Mouse (Mus musculus): Measurements from ENCODE around the gene Ncapg. TPM values are rescaled to one million over a fixed set of nuclear protein-coding genes. Genes with fewer than 3 reads are reported as not detected.
A peak's percentile ranks its signal among the peaks of the same experiment; 100 is the strongest.

Ncapg gene
- polyA plus RNA-seq, 1 experiment from 2014 or later, result 7.9 TPM

DNA sequence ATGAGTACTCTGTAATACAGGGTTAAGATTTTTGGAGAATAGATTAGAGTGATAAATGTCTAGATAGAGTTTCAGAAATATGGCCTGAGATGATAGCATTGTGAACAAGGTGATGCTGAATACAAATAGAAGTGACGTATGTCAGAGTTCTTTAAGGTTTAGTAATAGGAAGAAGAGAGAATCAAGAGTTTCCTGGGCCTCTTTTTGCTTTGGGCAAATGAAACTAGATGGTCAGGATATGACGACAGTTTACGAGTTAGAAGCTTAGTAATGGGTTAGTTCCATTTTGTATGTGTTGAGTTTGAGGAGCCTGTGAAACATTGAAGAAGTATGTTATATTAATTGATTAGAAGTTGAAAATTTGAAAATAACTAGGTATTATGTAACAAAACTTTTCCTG lies 16.5 kb downstream of the Ncapg start:
- H3K4me3 ChIP-seq (replicated peaks; ENCODE audit: low read length), result no peak overlapping the region
- WGBS, result 99% methylated on average over 3 of the region's 3 CpGs
- no peaks in the 10 kb centered on the region for H3K36me3 ChIP-seq (replicated peaks; ENCODE audit: control insufficient read depth, insufficient read depth)

GRCm38 (mm10) chr5:45689152-45689551 lies 19.4 kb downstream of the Ncapg start:
- ATAC-seq (ENCODE audit: low FRiP score) (no peak), DNase-seq (ENCODE audit: low spot score) (no peak)
- WGBS, result 89% methylated on average over 4 of the region's 4 CpGs
- Histone ChIP-seq H3K36me3 (replicated peaks; ENCODE audit: control insufficient read depth, insufficient read depth) (no peaks in the 10 kb centered on the region), H3K9me3 (ENCODE audit: control insufficient read depth, low read length) (no peaks in the 10 kb centered on the region), H3K4me2 (replicated peaks) (no peak overlapping the region), H3K4me1 (replicated peaks; ENCODE audit: control insufficient read depth, insufficient read depth, low read length) (no peaks in the 10 kb centered on the region), H3K27me3 (ENCODE audit: control insufficient read depth, insufficient read depth, low read length) (no peaks in the 10 kb centered on the region), H3K27ac (no peak overlapping the region), H3K4me3 (replicated peaks; ENCODE audit: low read length) (no peak overlapping the region), H3K9ac (no peak overlapping the region)

More for the DNA sequence above, 16.5 kb downstream of the Ncapg start:
- H3K4me1 ChIP-seq (replicated peaks; ENCODE audit: control insufficient read depth, insufficient read depth, low read length), result no peaks in the 10 kb centered on the region
- H3K9ac ChIP-seq, result no peak overlapping the region
- no peaks in the 10 kb centered on the region for H3K9me3 ChIP-seq (ENCODE audit: control insufficient read depth, low read length)
- H3K27ac ChIP-seq, result no peak overlapping the region
- ATAC-seq (ENCODE audit: low FRiP score), result no peak
- no peak overlapping the region for H3K4me2 ChIP-seq (replicated peaks)
- no peak for DNase-seq (ENCODE audit: low spot score)
- H3K27me3 ChIP-seq (ENCODE audit: control insufficient read depth, insufficient read depth, low read length), result no peaks in the 10 kb centered on the region

DNA sequence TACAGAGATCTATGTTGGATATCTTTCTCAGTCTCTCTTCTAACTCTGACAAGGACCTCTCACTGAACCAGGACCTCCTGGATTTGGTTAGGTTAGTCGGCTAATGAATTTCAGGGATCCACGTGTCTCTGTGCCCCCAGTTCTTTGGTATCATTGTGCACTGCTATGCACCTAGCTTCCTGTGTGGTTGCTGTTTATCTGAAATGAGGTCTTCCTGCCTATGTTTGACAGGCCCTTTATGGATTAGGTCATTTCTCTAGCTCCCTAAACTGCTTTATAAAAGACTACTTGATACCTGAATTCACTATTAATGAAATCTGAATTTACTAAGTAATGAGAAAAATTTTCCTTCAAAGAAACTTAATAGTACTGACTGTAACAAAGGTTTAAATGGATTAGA lies 21.1 kb downstream of the Ncapg start:
- Histone ChIP-seq H3K4me3 (replicated peaks; ENCODE audit: low read length) (no peak overlapping the region), H3K4me2 (replicated peaks) (no peak overlapping the region), H3K27me3 (ENCODE audit: control insufficient read depth, insufficient read depth, low read length) (no peaks in the 10 kb centered on the region), H3K36me3 (replicated peaks; ENCODE audit: control insufficient read depth, insufficient read depth) (no peaks in the 10 kb centered on the region), H3K9ac (no peak overlapping the region), H3K9me3 (ENCODE audit: control insufficient read depth, low read length) (no peaks in the 10 kb centered on the region), H3K4me1 (replicated peaks; ENCODE audit: control insufficient read depth, insufficient read depth, low read length) (no peaks in the 10 kb centered on the region), H3K27ac (no peak overlapping the region)
- WGBS, result 77% methylated on average over 2 of the region's 2 CpGs
- ATAC-seq (ENCODE audit: low FRiP score) (no peak), DNase-seq (ENCODE audit: low spot score) (no peak)

- ATAC-seq (ENCODE audit: low FRiP score) (no peak), DNase-seq (ENCODE audit: low spot score) (no peak)
- no peak overlapping the region for H3K9ac ChIP-seq
- 94% methylated on average over 6 of the region's 6 CpGs for WGBS
- no peak overlapping the region for H3K4me2 ChIP-seq (replicated peaks)
- no peak overlapping the region for H3K27ac ChIP-seq
- H3K36me3 ChIP-seq (replicated peaks; ENCODE audit: control insufficient read depth, insufficient read depth), result no peaks in the 10 kb centered on the region
- H3K9me3 ChIP-seq (ENCODE audit: control insufficient read depth, low read length), result no peaks in the 10 kb centered on the region
- no peak overlapping the region for H3K4me3 ChIP-seq (replicated peaks; ENCODE audit: low read length)
- no peaks in the 10 kb centered on the region for H3K4me1 ChIP-seq (replicated peaks; ENCODE audit: control insufficient read depth, insufficient read depth, low read length)
- no peaks in the 10 kb centered on the region for H3K27me3 ChIP-seq (ENCODE audit: control insufficient read depth, insufficient read depth, low read length)
Measured at GRCm38 (mm10) chr5:45691678-45692077, 22.0 kb downstream of the Ncapg start.

DNA sequence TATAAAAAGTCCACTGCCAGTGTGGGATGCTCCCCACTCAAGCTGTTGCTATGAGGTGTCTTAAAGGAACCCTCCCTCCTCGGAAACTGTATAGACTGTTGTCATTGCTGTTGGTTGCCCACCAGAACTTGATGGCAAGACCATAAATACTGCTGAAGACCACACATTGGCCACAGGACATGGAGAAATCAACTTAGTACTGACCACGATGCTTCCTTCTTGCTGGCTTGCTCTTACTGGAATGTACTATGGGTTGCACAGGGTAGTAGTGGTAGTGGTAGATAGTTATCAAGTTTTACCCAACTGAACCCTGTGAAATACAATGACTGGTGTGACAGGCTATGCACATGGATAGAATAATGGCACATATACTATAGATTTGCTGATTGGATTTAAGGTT lies 37.1 kb downstream of the Ncapg start:
- Histone ChIP-seq H3K4me1 (replicated peaks; ENCODE audit: control insufficient read depth, insufficient read depth, low read length) (no peaks in the 10 kb centered on the region), H3K9me3 (ENCODE audit: control insufficient read depth, low read length) (no peaks in the 10 kb centered on the region), H3K27me3 (ENCODE audit: control insufficient read depth, insufficient read depth, low read length) (no peaks in the 10 kb centered on the region), H3K4me3 (replicated peaks; ENCODE audit: low read length) (no peak overlapping the region), H3K4me2 (replicated peaks) (no peak overlapping the region), H3K36me3 (replicated peaks; ENCODE audit: control insufficient read depth, insufficient read depth) (0 out of 2 replicates have a peak, but pooled peaks cover 7% of the 10 kb centered on the region), H3K27ac (no peak overlapping the region), H3K9ac (no peak overlapping the region)
- WGBS, result 97% methylated on average over 2 of the region's 2 CpGs
- ATAC-seq (ENCODE audit: low FRiP score), result no peak
- no peak for DNase-seq (ENCODE audit: low spot score)

- ATAC-seq (ENCODE audit: low FRiP score) (no peak), DNase-seq (ENCODE audit: low spot score) (no peak)
- no peak overlapping the region for H3K4me3 ChIP-seq (replicated peaks; ENCODE audit: low read length)
- H3K27me3 ChIP-seq (ENCODE audit: control insufficient read depth, insufficient read depth, low read length), result no peaks in the 10 kb centered on the region
- no peaks in the 10 kb centered on the region for H3K9me3 ChIP-seq (ENCODE audit: control insufficient read depth, low read length)
- H3K4me2 ChIP-seq (replicated peaks), result no peak overlapping the region
- H3K9ac ChIP-seq, result no peak overlapping the region
- H3K27ac ChIP-seq, result no peak overlapping the region
- H3K36me3 ChIP-seq (replicated peaks; ENCODE audit: control insufficient read depth, insufficient read depth), result 0 out of 2 replicates have a peak, but pooled peaks cover 7% of the 10 kb centered on the region
- 92% methylated on average over 2 of the region's 2 CpGs for WGBS
- no peaks in the 10 kb centered on the region for H3K4me1 ChIP-seq (replicated peaks; ENCODE audit: control insufficient read depth, insufficient read depth, low read length)
Measured at GRCm38 (mm10) chr5:45709653-45710052, 39.9 kb downstream of the Ncapg start.

GRCm38 (mm10) chr5:45718848-45719488 lies 49.2 kb downstream of the Ncapg start:
- no peaks in the 10 kb centered on the region for H3K9me3 ChIP-seq (ENCODE audit: control insufficient read depth, low read length)
- H3K4me3 ChIP-seq (replicated peaks; ENCODE audit: low read length), result no peak overlapping the region
- 95% methylated on average over 6 of the region's 6 CpGs for WGBS
- no peak overlapping the region for H3K27ac ChIP-seq
- H3K27me3 ChIP-seq (ENCODE audit: control insufficient read depth, insufficient read depth, low read length), result no peaks in the 10 kb centered on the region
- DNase-seq (ENCODE audit: low spot score), result no peak
- H3K9ac ChIP-seq, result no peak overlapping the region
- no peak overlapping the region for H3K4me2 ChIP-seq (replicated peaks)
- H3K36me3 ChIP-seq (replicated peaks; ENCODE audit: control insufficient read depth, insufficient read depth), result no peaks in the 10 kb centered on the region
- H3K4me1 ChIP-seq (replicated peaks; ENCODE audit: control insufficient read depth, insufficient read depth, low read length), result no peaks in the 10 kb centered on the region
- ATAC-seq (ENCODE audit: low FRiP score), result no peak

GRCm38 (mm10) chr5:45733751-45734150 lies 64.0 kb downstream of the Ncapg start:
- DNase-seq (ENCODE audit: low spot score) (no peak), ATAC-seq (ENCODE audit: low FRiP score) (no peak)
- Histone ChIP-seq H3K9me3 (ENCODE audit: control insufficient read depth, low read length) (no peaks in the 10 kb centered on the region), H3K27ac (no peak overlapping the region), H3K4me3 (replicated peaks; ENCODE audit: low read length) (no peak overlapping the region), H3K4me1 (replicated peaks; ENCODE audit: control insufficient read depth, insufficient read depth, low read length) (no peaks in the 10 kb centered on the region), H3K9ac (no peak overlapping the region), H3K36me3 (replicated peaks; ENCODE audit: control insufficient read depth, insufficient read depth) (peaks cover 13% of the 10 kb centered on the region), H3K27me3 (ENCODE audit: control insufficient read depth, insufficient read depth, low read length) (no peaks in the 10 kb centered on the region), H3K4me2 (replicated peaks) (no peak overlapping the region)
- WGBS, result 96% methylated on average over 2 of the region's 2 CpGs

DNA sequence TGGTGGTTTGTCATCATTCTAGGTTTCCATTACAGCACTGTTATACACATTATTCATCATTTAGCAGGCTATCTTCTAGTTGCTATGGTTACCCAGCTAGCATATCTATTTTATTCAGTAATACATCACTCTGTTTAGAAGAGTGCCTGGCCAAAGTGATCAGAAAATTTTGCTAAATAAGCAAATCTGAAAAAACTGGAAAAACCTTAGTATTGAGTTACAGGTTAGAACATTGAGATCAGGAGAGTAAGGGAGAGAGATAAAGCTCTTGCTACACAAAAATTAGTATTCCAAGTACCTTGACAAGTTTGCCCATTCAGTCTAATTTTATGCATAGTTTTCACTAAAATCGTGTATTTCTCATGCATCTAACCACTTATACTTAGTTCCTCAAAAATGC lies 68.2 kb downstream of the Ncapg start:
- Histone ChIP-seq H3K4me3 (replicated peaks; ENCODE audit: low read length) (no peak overlapping the region), H3K36me3 (replicated peaks; ENCODE audit: control insufficient read depth, insufficient read depth) (peaks cover 13% of the 10 kb centered on the region), H3K27me3 (ENCODE audit: control insufficient read depth, insufficient read depth, low read length) (no peaks in the 10 kb centered on the region), H3K4me1 (replicated peaks; ENCODE audit: control insufficient read depth, insufficient read depth, low read length) (no peaks in the 10 kb centered on the region), H3K27ac (no peak overlapping the region), H3K9me3 (ENCODE audit: control insufficient read depth, low read length) (no peaks in the 10 kb centered on the region), H3K4me2 (replicated peaks) (no peak overlapping the region), H3K9ac (no peak overlapping the region)
- DNase-seq (ENCODE audit: low spot score) (no peak), ATAC-seq (ENCODE audit: low FRiP score) (0 out of 2 replicates have a peak, but pooled peaks have one; percentile 27)
- 90% methylated on average over 1 of the region's 1 CpGs for WGBS
